Mouse (Mus musculus): Measurements from ENCODE around the gene Adap1. TPM values are rescaled to one million over a fixed set of nuclear protein-coding genes. Genes with fewer than 3 reads are reported as not detected.

Gene Adap1
- polyA plus RNA-seq (2015; fragmentation: Nextera tagmentation; extraction: Ambion mirVana) = 0.61 and 0.63 TPM in 2 replicates

GRCm38 (mm10) chr5:139325395-139325966, at the start of gene Adap1:
Gene Adap1 (minus strand): TSS chr5:139325622.
- Histone ChIP-seq H3K27me3 (peaks cover 52% of the 10 kb centered on the region), H3K4me2 (peak within 1 kb of the TSS; percentile 99), H3K9me3 (no peaks in the 10 kb centered on the region), H3K4me3 (peak within 1 kb of the TSS; percentile 67), H3K27ac (no peak within 1 kb of the TSS), H3K36me3 (no peaks in the 10 kb centered on the region), H3K4me1 (peaks cover 7% of the 10 kb centered on the region; the same call in 1 of the 2 replicates), H3K9ac (peak within 1 kb of the TSS; percentile 71)
- WGBS = 2% methylated on average over 59 of the region's 61 CpGs
- no peak; the same call in 1 of the 2 replicates for ATAC-seq (ENCODE audit: insufficient number of reproducible peaks, insufficient read depth, low FRiP score, low TSS enrichment, low read depth)

GRCm38 (mm10) chr5:139374841-139375240, 49.4 kb upstream of the Adap1 start:
- 71% methylated on average over 2 of the region's 2 CpGs for WGBS
- H3K9ac ChIP-seq = no peak overlapping the region
- no peaks in the 10 kb centered on the region for H3K9me3 ChIP-seq
- ATAC-seq (ENCODE audit: insufficient number of reproducible peaks, insufficient read depth, low FRiP score, low TSS enrichment, low read depth) = no peak
- no peak overlapping the region for H3K4me3 ChIP-seq
- H3K27ac ChIP-seq = no peak overlapping the region
- no peaks in the 10 kb centered on the region for H3K27me3 ChIP-seq
- H3K4me2 ChIP-seq = no peak overlapping the region
- H3K4me1 ChIP-seq = peaks cover 56% of the 10 kb centered on the region
- no peaks in the 10 kb centered on the region for H3K36me3 ChIP-seq

- peaks cover 49% of the 10 kb centered on the region for H3K4me1 ChIP-seq
Measured at GRCm38 (mm10) chr5:139373889-139374444, 48.5 kb upstream of the Adap1 start.

GRCm38 (mm10) chr5:139373126-139373525, 47.7 kb upstream of the Adap1 start:
- Histone ChIP-seq H3K4me2 (no peak overlapping the region), H3K4me1 (peaks cover 42% of the 10 kb centered on the region), H3K4me3 (no peak overlapping the region), H3K27me3 (no peaks in the 10 kb centered on the region), H3K36me3 (no peaks in the 10 kb centered on the region), H3K9ac (no peak overlapping the region), H3K9me3 (no peaks in the 10 kb centered on the region), H3K27ac (no peak overlapping the region)
- WGBS = 82% methylated on average over 3 of the region's 3 CpGs
- no peak for ATAC-seq (ENCODE audit: insufficient number of reproducible peaks, insufficient read depth, low FRiP score, low TSS enrichment, low read depth)

More at GRCm38 (mm10) chr5:139373889-139374444, 48.5 kb upstream of the Adap1 start:
- H3K9me3 ChIP-seq = no peaks in the 10 kb centered on the region
- no peak overlapping the region for H3K4me2 ChIP-seq
- no peak overlapping the region for H3K9ac ChIP-seq
- no peaks in the 10 kb centered on the region for H3K27me3 ChIP-seq
- WGBS = 79% methylated on average over 6 of the region's 6 CpGs
- no peaks in the 10 kb centered on the region for H3K36me3 ChIP-seq
- ATAC-seq (ENCODE audit: insufficient number of reproducible peaks, insufficient read depth, low FRiP score, low TSS enrichment, low read depth) = no peak
- no peak overlapping the region for H3K27ac ChIP-seq
- H3K4me3 ChIP-seq = no peak overlapping the region

- H3K9ac ChIP-seq = peak overlapping the region; percentile 96
- 1% methylated on average over 39 of the region's 39 CpGs for WGBS
- H3K27me3 ChIP-seq = no peaks in the 10 kb centered on the region
- H3K4me1 ChIP-seq = peaks cover 29% of the 10 kb centered on the region
- H3K27ac ChIP-seq = peak overlapping the region; percentile 87
- H3K36me3 ChIP-seq = no peaks in the 10 kb centered on the region
- ATAC-seq (ENCODE audit: insufficient number of reproducible peaks, insufficient read depth, low FRiP score, low TSS enrichment, low read depth) = peak; percentile 88
- no peaks in the 10 kb centered on the region for H3K9me3 ChIP-seq
- peak overlapping the region; percentile 77 for H3K4me3 ChIP-seq
- H3K4me2 ChIP-seq = peak overlapping the region; percentile 83
Measured at GRCm38 (mm10) chr5:139371631-139372401, 46.4 kb upstream of the Adap1 start.

GRCm38 (mm10) chr5:139371118-139371517, 45.7 kb upstream of the Adap1 start:
- no peaks in the 10 kb centered on the region for H3K27me3 ChIP-seq
- H3K4me1 ChIP-seq = peaks cover 27% of the 10 kb centered on the region
- no peak for ATAC-seq (ENCODE audit: insufficient number of reproducible peaks, insufficient read depth, low FRiP score, low TSS enrichment, low read depth)
- no peaks in the 10 kb centered on the region for H3K9me3 ChIP-seq
- peak overlapping the region; percentile 87; the same call in 1 of the 2 replicates for H3K27ac ChIP-seq
- peak overlapping the region; percentile 77 for H3K4me3 ChIP-seq
- H3K36me3 ChIP-seq = no peaks in the 10 kb centered on the region
- peak overlapping the region; percentile 83 for H3K4me2 ChIP-seq
- peak overlapping the region; percentile 96 for H3K9ac ChIP-seq
- WGBS = 65% methylated on average over 5 of the region's 5 CpGs

GRCm38 (mm10) chr5:139370336-139370735, 44.9 kb upstream of the Adap1 start:
- H3K4me1 ChIP-seq = peaks cover 29% of the 10 kb centered on the region

GRCm38 (mm10) chr5:139368638-139369320, 43.4 kb upstream of the Adap1 start:
- Histone ChIP-seq H3K9ac (no peak overlapping the region), H3K4me3 (no peak overlapping the region), H3K27me3 (no peaks in the 10 kb centered on the region), H3K9me3 (no peaks in the 10 kb centered on the region), H3K4me1 (peaks cover 40% of the 10 kb centered on the region), H3K27ac (no peak overlapping the region), H3K36me3 (0 out of 2 replicates have a peak, but pooled peaks cover under 1% of the 10 kb centered on the region), H3K4me2 (no peak overlapping the region)
- WGBS = 85% methylated on average over 11 of the region's 11 CpGs
- no peak for ATAC-seq (ENCODE audit: insufficient number of reproducible peaks, insufficient read depth, low FRiP score, low TSS enrichment, low read depth)

More at GRCm38 (mm10) chr5:139370336-139370735, 44.9 kb upstream of the Adap1 start:
- 80% methylated on average over 6 of the region's 6 CpGs for WGBS
- Histone ChIP-seq H3K4me3 (0 out of 2 replicates have a peak overlapping the region, but pooled peaks have one; percentile 77), H3K36me3 (no peaks in the 10 kb centered on the region), H3K27me3 (no peaks in the 10 kb centered on the region), H3K9ac (peak overlapping the region; percentile 96; the same call in 1 of the 2 replicates), H3K27ac (no peak overlapping the region), H3K4me2 (peak overlapping the region; percentile 83; the same call in 1 of the 2 replicates), H3K9me3 (no peaks in the 10 kb centered on the region)
- no peak for ATAC-seq (ENCODE audit: insufficient number of reproducible peaks, insufficient read depth, low FRiP score, low TSS enrichment, low read depth)

GRCm38 (mm10) chr5:139367884-139368458, 42.5 kb upstream of the Adap1 start:
- no peaks in the 10 kb centered on the region for H3K9me3 ChIP-seq
- 87% methylated on average over 4 of the region's 4 CpGs for WGBS
- ATAC-seq (ENCODE audit: insufficient number of reproducible peaks, insufficient read depth, low FRiP score, low TSS enrichment, low read depth) = no peak
- peaks cover 40% of the 10 kb centered on the region for H3K4me1 ChIP-seq
- H3K4me2 ChIP-seq = no peak overlapping the region
- no peaks in the 10 kb centered on the region for H3K27me3 ChIP-seq
- H3K27ac ChIP-seq = no peak overlapping the region
- H3K36me3 ChIP-seq = 0 out of 2 replicates have a peak, but pooled peaks cover 4% of the 10 kb centered on the region
- H3K9ac ChIP-seq = no peak overlapping the region
- H3K4me3 ChIP-seq = no peak overlapping the region

GRCm38 (mm10) chr5:139366484-139366883, 41.1 kb upstream of the Adap1 start:
- no peak overlapping the region for H3K4me3 ChIP-seq
- H3K4me2 ChIP-seq = no peak overlapping the region
- H3K9ac ChIP-seq = no peak overlapping the region
- H3K27me3 ChIP-seq = no peaks in the 10 kb centered on the region
- no peak overlapping the region for H3K27ac ChIP-seq
- ATAC-seq (ENCODE audit: insufficient number of reproducible peaks, insufficient read depth, low FRiP score, low TSS enrichment, low read depth) = no peak
- no peaks in the 10 kb centered on the region for H3K9me3 ChIP-seq
- H3K36me3 ChIP-seq = 0 out of 2 replicates have a peak, but pooled peaks cover 9% of the 10 kb centered on the region
- 70% methylated on average over 11 of the region's 11 CpGs for WGBS
- H3K4me1 ChIP-seq = peaks cover 35% of the 10 kb centered on the region

GRCm38 (mm10) chr5:139365827-139366226, 40.4 kb upstream of the Adap1 start:
- no peak for ATAC-seq (ENCODE audit: insufficient number of reproducible peaks, insufficient read depth, low FRiP score, low TSS enrichment, low read depth)
- Histone ChIP-seq H3K27ac (no peak overlapping the region), H3K9ac (no peak overlapping the region), H3K4me1 (peaks cover 33% of the 10 kb centered on the region), H3K4me3 (no peak overlapping the region), H3K27me3 (no peaks in the 10 kb centered on the region), H3K9me3 (no peaks in the 10 kb centered on the region), H3K4me2 (no peak overlapping the region), H3K36me3 (0 out of 2 replicates have a peak, but pooled peaks cover 9% of the 10 kb centered on the region)
- WGBS = 76% methylated on average over 1 of the region's 1 CpGs

All from embryonic facial prominence, embryonic 13.5 days (tissue).